Mouse (Mus musculus) hindbrain, embryonic 12.5 days (tissue): ENCODE data around the gene Casp8. TPM values are rescaled to one million over a fixed set of nuclear protein-coding genes. Genes with fewer than 3 reads are reported as not detected.
"Not testable (repeated sequence)": the region's sequence is repeated elsewhere in the genome, so short reads cannot be mapped to it uniquely, and the experiment has no call there.

Source experiments
- ATAC-seq: fragments of 200-750 bp; cut with Nextera tagmentation; 2 replicates; pipeline ENCODE4 v1.8.0; 2017; ENCODE audit warnings: moderate TSS enrichment; ENCODE audit not compliant: low FRiP score
- H3K27ac ChIP-seq: fragments of 300-500 bp; sonication (generic); 2 replicates; pipeline ENCODE4 v1.5.1; 2016; ENCODE audit warnings: mild to moderate bottlenecking
- H3K27me3 ChIP-seq: fragments of 300-500 bp; sonication (generic); 2 replicates; pipeline ENCODE4 v1.6.1; 2016; ENCODE audit warnings: mild to moderate bottlenecking
- H3K36me3 ChIP-seq: fragments of 300-500 bp; sonication (generic); 2 replicates; pipeline ENCODE4 v1.6.1; 2016; ENCODE audit warnings: mild to moderate bottlenecking
- H3K4me1 ChIP-seq: fragments of 300-500 bp; sonication (generic); 2 replicates; pipeline ENCODE4 v1.6.1; 2016
- H3K4me2 ChIP-seq: fragments of 300-500 bp; sonication (generic); replicated peaks from 2 replicates; pipeline ENCODE4 v1.6.1; 2016; ENCODE audit warnings: mild to moderate bottlenecking
- H3K4me3 ChIP-seq: fragments of 300-500 bp; sonication (generic); 2 replicates; pipeline ENCODE4 v1.5.1; 2016; ENCODE audit warnings: mild to moderate bottlenecking
- H3K9ac ChIP-seq: fragments of 300-500 bp; sonication (generic); 2 replicates; pipeline ENCODE4 v1.6.1; 2016; ENCODE audit warnings: mild to moderate bottlenecking, moderate library complexity
- H3K9me3 ChIP-seq: fragments of 300-500 bp; sonication (generic); replicated peaks from 2 replicates; pipeline ENCODE4 v1.6.1; 2016; ENCODE audit warnings: mild to moderate bottlenecking
- WGBS: fragments of 180-500 bp; shearing (Covaris S2); methylation state at CpG from one replicate; pipeline ENCODE4 v1.1.7; 2016; 5-methylcytosine and 5-hydroxymethylcytosine counted together
- polyA plus RNA-seq: library from polyadenylated mRNA; unstranded; fragments of >200 nt; fragmentation: Nextera tagmentation; extraction: Ambion mirVana; gene quantifications from 2 replicates; pipeline ENCODE4 v1.2.1, GENCODE M21; 2016

Gene Casp8
- polyA plus RNA-seq = 16.5 and 19.7 TPM in 2 replicates

DNA sequence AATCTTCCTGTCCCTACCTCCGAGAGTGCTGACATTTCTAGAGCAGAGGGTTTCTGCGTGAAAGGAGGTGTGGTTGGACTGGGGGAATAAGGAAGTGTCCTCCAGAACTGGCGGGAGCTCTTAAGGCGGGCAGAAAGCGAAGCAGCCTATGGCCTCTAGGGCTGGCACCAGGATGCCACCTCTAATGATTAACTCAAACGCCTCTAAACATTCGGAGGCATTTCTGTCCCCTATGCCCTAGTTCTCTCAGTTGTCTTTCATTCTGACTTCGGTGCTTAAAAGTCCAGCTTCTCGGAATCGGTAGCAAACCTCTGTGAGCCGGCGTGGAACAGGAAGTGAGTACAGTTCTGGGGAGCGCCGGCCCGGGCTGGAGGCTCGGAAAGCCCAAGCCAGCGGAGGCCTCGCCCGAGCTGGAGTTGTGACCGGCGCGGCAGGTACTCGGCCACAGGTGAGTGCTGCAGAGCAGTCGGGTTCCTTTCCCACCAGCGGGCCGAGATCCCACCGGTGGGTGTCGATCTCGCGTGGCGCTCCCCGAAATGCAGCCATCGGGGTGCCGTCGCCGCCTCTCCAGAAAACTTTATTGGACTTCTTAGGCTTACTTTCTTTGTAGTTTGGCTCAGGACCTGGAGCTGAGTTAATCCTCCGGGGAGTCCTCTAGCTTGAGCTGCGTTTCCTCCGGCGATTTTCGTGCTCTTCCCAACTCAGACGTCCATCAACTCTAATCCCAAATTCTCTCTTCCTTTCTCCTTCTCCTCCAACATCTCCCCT, at the start of gene Casp8:
TSS of gene Casp8 (plus strand) at position 84 of the 768 bp plus-strand sequence.
- no peak for ATAC-seq
- H3K4me2 ChIP-seq = peak within 1 kb of the TSS; percentile 78
- peak within 1 kb of the TSS; percentile 47 for H3K4me3 ChIP-seq
- H3K36me3 ChIP-seq = no peaks in the 10 kb centered on the region
- no peaks in the 10 kb centered on the region for H3K9me3 ChIP-seq
- peak within 1 kb of the TSS; percentile 58 for H3K9ac ChIP-seq
- under 1% methylated on average over 42 of the region's 42 CpGs for WGBS
- 0 out of 2 replicates have a peak, but pooled peaks cover 8% of the 10 kb centered on the region for H3K27me3 ChIP-seq
- H3K4me1 ChIP-seq = 0 out of 2 replicates have a peak, but pooled peaks cover 9% of the 10 kb centered on the region
- no peak within 1 kb of the TSS for H3K27ac ChIP-seq

- peaks cover 25% of the 10 kb centered on the region for H3K36me3 ChIP-seq
- H3K27ac ChIP-seq = no peak overlapping the region
- H3K4me1 ChIP-seq = no peaks in the 10 kb centered on the region
- H3K4me2 ChIP-seq = no peak overlapping the region
- 68% methylated on average over 9 of the region's 9 CpGs for WGBS
- no peaks in the 10 kb centered on the region for H3K9me3 ChIP-seq
- ATAC-seq = no peak
- no peaks in the 10 kb centered on the region for H3K27me3 ChIP-seq
- no peak overlapping the region for H3K9ac ChIP-seq
- no peak overlapping the region for H3K4me3 ChIP-seq
These were observed 48.3 kb upstream of the Casp8 start for GRCm38 (mm10) chr1:58746880-58747279.

GRCm38 (mm10) chr1:58759451-58759850, 35.7 kb upstream of the Casp8 start:
- Histone ChIP-seq H3K4me2 (no peak overlapping the region), H3K4me1 (no peaks in the 10 kb centered on the region), H3K36me3 (0 out of 2 replicates have a peak, but pooled peaks cover 9% of the 10 kb centered on the region), H3K4me3 (no peak overlapping the region), H3K27ac (no peak overlapping the region), H3K27me3 (no peaks in the 10 kb centered on the region), H3K9ac (no peak overlapping the region), H3K9me3 (no peaks in the 10 kb centered on the region)
- 96% methylated on average over 3 of the region's 3 CpGs for WGBS
- ATAC-seq = no peak

GRCm38 (mm10) chr1:58760581-58760980, 34.6 kb upstream of the Casp8 start:
- H3K9me3 ChIP-seq = no peaks in the 10 kb centered on the region
- WGBS = 88% methylated on average over 1 of the region's 1 CpGs
- no peak overlapping the region for H3K4me2 ChIP-seq
- no peak overlapping the region for H3K4me3 ChIP-seq
- no peak overlapping the region for H3K9ac ChIP-seq
- no peaks in the 10 kb centered on the region for H3K4me1 ChIP-seq
- H3K27ac ChIP-seq = no peak overlapping the region
- H3K27me3 ChIP-seq = no peaks in the 10 kb centered on the region
- 0 out of 2 replicates have a peak, but pooled peaks cover 5% of the 10 kb centered on the region for H3K36me3 ChIP-seq
- ATAC-seq = no peak

- H3K27me3 ChIP-seq, H3K4me2 ChIP-seq, H3K4me3 ChIP-seq, ATAC-seq, H3K9me3 ChIP-seq, H3K36me3 ChIP-seq, H3K4me1 ChIP-seq, H3K9ac ChIP-seq, H3K27ac ChIP-seq: not testable (repeated sequence)
- 71% methylated on average over 5 of the region's 5 CpGs for WGBS
These were observed 33.5 kb upstream of the Casp8 start for GRCm38 (mm10) chr1:58761391-58762275.

DNA sequence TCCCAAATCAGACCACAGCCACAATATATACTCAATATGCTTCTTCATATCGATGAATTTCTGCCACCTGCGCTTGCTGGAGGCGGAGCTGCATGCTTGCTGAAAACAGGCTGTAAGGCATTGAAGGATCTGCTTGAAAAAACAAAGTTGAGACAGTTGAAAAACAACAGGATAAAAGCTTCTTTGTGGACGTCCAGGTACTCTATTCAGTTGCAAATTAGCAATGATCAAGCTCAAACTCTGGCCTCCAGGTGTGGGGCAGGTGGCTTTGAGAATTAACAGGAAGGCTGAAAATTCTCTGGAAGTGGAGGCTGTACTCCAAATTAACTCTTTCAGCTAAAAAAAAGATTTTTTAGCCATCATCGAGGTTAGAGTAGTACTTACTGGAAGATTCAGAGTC, 32.6 kb upstream of the Casp8 start:
- Histone ChIP-seq H3K9me3 (no peaks in the 10 kb centered on the region), H3K9ac (no peak overlapping the region), H3K36me3 (0 out of 2 replicates have a peak, but pooled peaks cover 5% of the 10 kb centered on the region), H3K4me3 (no peak overlapping the region), H3K27me3 (no peaks in the 10 kb centered on the region), H3K4me1 (no peaks in the 10 kb centered on the region), H3K4me2 (no peak overlapping the region), H3K27ac (no peak overlapping the region)
- WGBS = 76% methylated on average over 5 of the region's 5 CpGs
- ATAC-seq = no peak

GRCm38 (mm10) chr1:58766446-58766845, 28.7 kb upstream of the Casp8 start:
- WGBS = 83% methylated on average over 4 of the region's 4 CpGs
- ATAC-seq, H3K36me3 ChIP-seq, H3K27ac ChIP-seq, H3K9me3 ChIP-seq, H3K4me2 ChIP-seq, H3K4me1 ChIP-seq, H3K4me3 ChIP-seq, H3K27me3 ChIP-seq, H3K9ac ChIP-seq: not testable (repeated sequence)

GRCm38 (mm10) chr1:58769136-58769535, 26.0 kb upstream of the Casp8 start:
- Histone ChIP-seq H3K4me2 (no peak overlapping the region), H3K27ac (no peak overlapping the region), H3K27me3 (no peaks in the 10 kb centered on the region), H3K4me1 (no peaks in the 10 kb centered on the region), H3K36me3 (no peaks in the 10 kb centered on the region), H3K9me3 (no peaks in the 10 kb centered on the region), H3K4me3 (no peak overlapping the region), H3K9ac (no peak overlapping the region)
- no peak for ATAC-seq

DNA sequence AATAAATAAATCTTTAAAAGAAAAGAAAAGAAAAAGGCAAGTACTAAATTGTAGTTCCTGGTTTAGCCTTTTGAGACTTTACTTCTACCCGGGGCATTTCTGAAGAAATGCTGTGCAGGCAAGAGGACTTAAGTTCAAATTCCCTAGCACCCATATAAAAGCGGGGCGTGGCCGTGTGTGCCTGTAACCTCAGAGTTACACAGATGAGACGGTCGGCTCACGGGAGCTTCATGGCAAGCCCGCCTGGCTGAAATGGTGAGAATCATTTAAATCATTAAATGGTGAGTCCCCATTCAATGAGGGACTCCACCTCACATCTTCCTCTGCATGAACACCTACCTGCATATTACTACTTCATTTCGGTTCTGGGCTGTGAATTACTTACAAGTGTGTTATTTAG, 25.5 kb upstream of the Casp8 start:
- no peak overlapping the region for H3K4me3 ChIP-seq
- 58% methylated on average over 9 of the region's 9 CpGs for WGBS
- no peak for ATAC-seq

GRCm38 (mm10) chr1:58770111-58770720, 25.0 kb upstream of the Casp8 start:
- no peaks in the 10 kb centered on the region for H3K9me3 ChIP-seq
- no peak overlapping the region for H3K9ac ChIP-seq
- no peak overlapping the region for H3K4me3 ChIP-seq
- H3K36me3 ChIP-seq = no peaks in the 10 kb centered on the region
- no peaks in the 10 kb centered on the region for H3K4me1 ChIP-seq
- WGBS = 27% methylated on average over 7 of the region's 7 CpGs
- H3K4me2 ChIP-seq = no peak overlapping the region
- ATAC-seq = 0 out of 2 replicates have a peak, but pooled peaks have one; percentile 26
- H3K27ac ChIP-seq = no peak overlapping the region
- no peaks in the 10 kb centered on the region for H3K27me3 ChIP-seq

More for the DNA sequence above, 25.5 kb upstream of the Casp8 start:
- Histone ChIP-seq H3K4me2 (no peak overlapping the region), H3K27ac (no peak overlapping the region), H3K9ac (no peak overlapping the region), H3K4me1 (no peaks in the 10 kb centered on the region), H3K27me3 (no peaks in the 10 kb centered on the region), H3K9me3 (no peaks in the 10 kb centered on the region), H3K36me3 (no peaks in the 10 kb centered on the region)

GRCm38 (mm10) chr1:58772084-58772483, 23.1 kb upstream of the Casp8 start:
- no peak overlapping the region for H3K9ac ChIP-seq
- WGBS = 76% methylated on average over 3 of the region's 3 CpGs

GRCm38 (mm10) chr1:58773280-58773679, 21.9 kb upstream of the Casp8 start:
- no peak overlapping the region for H3K27ac ChIP-seq
- no peak for ATAC-seq
- H3K27me3 ChIP-seq = no peaks in the 10 kb centered on the region
- no peak overlapping the region for H3K9ac ChIP-seq
- H3K4me1 ChIP-seq = no peaks in the 10 kb centered on the region
- no peaks in the 10 kb centered on the region for H3K9me3 ChIP-seq
- no peak overlapping the region for H3K4me2 ChIP-seq
- no peak overlapping the region for H3K4me3 ChIP-seq
- no peaks in the 10 kb centered on the region for H3K36me3 ChIP-seq

More at GRCm38 (mm10) chr1:58772084-58772483, 23.1 kb upstream of the Casp8 start:
- Histone ChIP-seq H3K4me3 (no peak overlapping the region), H3K4me2 (no peak overlapping the region), H3K36me3 (no peaks in the 10 kb centered on the region), H3K4me1 (no peaks in the 10 kb centered on the region), H3K27ac (no peak overlapping the region), H3K27me3 (no peaks in the 10 kb centered on the region), H3K9me3 (no peaks in the 10 kb centered on the region)
- ATAC-seq = no peak
